Mouse (Mus musculus) thymus, adult 2 months (tissue): Measurements from ENCODE around the gene Setd5.

ENCODE experiments used
- CTCF ChIP-seq: fragments of 200-500 bp; IDR thresholded peaks from 2 replicates; pipeline ENCODE4 v1.5.1; 2012; ENCODE audit warnings: mild to moderate bottlenecking, control low read depth, low read length, moderate library complexity, borderline replicate concordance; ENCODE audit not compliant: control insufficient read depth, poor library complexity, insufficient read depth; ENCODE audit errors: extremely low read depth
- POLR2A ChIP-seq: fragments of 200-500 bp; IDR thresholded peaks from 2 replicates; pipeline ENCODE4 v1.6.1; 2012; ENCODE audit warnings: mild to moderate bottlenecking, low read length, control low read depth, moderate library complexity; ENCODE audit not compliant: control insufficient read depth, poor library complexity, insufficient read depth; ENCODE audit errors: extremely low read depth

GRCm38 (mm10) chr6:113062253-113062652, 14.9 kb upstream of the Setd5 start:
- no peak for TF ChIP-seq POLR2A
- no peak for TF ChIP-seq CTCF
